Mouse (Mus musculus) lung, adult 2 months (tissue): ENCODE data around the gene Cacna2d1. TPM values are rescaled to one million over a fixed set of nuclear protein-coding genes. Genes with fewer than 3 reads are reported as not detected.

Experiments
- DNase-seq: peaks from one replicate; pipeline ENCODE4 v3.0.0; 2022
- H3K4me1 ChIP-seq: fragments of 200-500 bp; 2 replicates; pipeline ENCODE4 v1.6.1; 2011; ENCODE audit warnings: low read length; ENCODE audit not compliant: control insufficient read depth, insufficient read depth
- H3K4me3 ChIP-seq: fragments of 200-500 bp; replicated peaks from 2 replicates; pipeline ENCODE3; 2011; ENCODE audit warnings: low read depth, mild to moderate bottlenecking, control low read depth, low read length; ENCODE audit errors: extremely low read depth
- CTCF ChIP-seq: fragments of 200-500 bp; IDR thresholded peaks from 2 replicates; pipeline ENCODE4 v1.5.1; 2011; ENCODE audit warnings: mild to moderate bottlenecking, low read length, control low read depth; ENCODE audit not compliant: insufficient read depth
- POLR2A ChIP-seq: fragments of 200-500 bp; IDR thresholded peaks from 2 replicates; pipeline ENCODE4 v1.6.1; 2011; ENCODE audit warnings: low read depth, mild to moderate bottlenecking, control low read depth, low read length, borderline replicate concordance; ENCODE audit errors: extremely low read depth
- WGBS: fragments of 180-500 bp; shearing (Covaris S2); methylation state at CpG from one replicate; pipeline ENCODE4 v1.1.7; 2018; 5-methylcytosine and 5-hydroxymethylcytosine counted together
- polyA plus RNA-seq: library from polyadenylated mRNA; depleted of rRNA; stranded (reverse); fragments of >200 nt; gene quantifications from 2 replicates; pipeline ENCODE4 v1.2.3, GENCODE M21; 2012

Gene Cacna2d1
- polyA plus RNA-seq, 1 experiment: 5.5 TPM

GRCm38 (mm10) chr5:16086979-16087902 lies 152.8 kb downstream of the Cacna2d1 start:
- H3K4me3 ChIP-seq: no peak overlapping the region
- WGBS: 83% methylated on average over 10 of the region's 10 CpGs
- TF ChIP-seq POLR2A (no peak), CTCF (no peak)
- DNase-seq: no peak
- no peaks in the 10 kb centered on the region for H3K4me1 ChIP-seq

GRCm38 (mm10) chr5:16087995-16088394 lies 153.5 kb downstream of the Cacna2d1 start:
- Histone ChIP-seq H3K4me1 (no peaks in the 10 kb centered on the region), H3K4me3 (no peak overlapping the region)
- 74% methylated on average over 2 of the region's 2 CpGs for WGBS
- no peak for DNase-seq
- TF ChIP-seq CTCF: no peak

GRCm38 (mm10) chr5:16092540-16092939 lies 158.0 kb downstream of the Cacna2d1 start:
- TF ChIP-seq CTCF: no peak
- no peak for TF ChIP-seq POLR2A
- H3K4me3 ChIP-seq: no peak overlapping the region
- no peak for DNase-seq
- 61% methylated on average over 7 of the region's 7 CpGs for WGBS
- no peaks in the 10 kb centered on the region for H3K4me1 ChIP-seq

- DNase-seq: no peak
- Histone ChIP-seq H3K4me1 (no peaks in the 10 kb centered on the region), H3K4me3 (no peak overlapping the region)
- no peak for TF ChIP-seq POLR2A
- TF ChIP-seq CTCF: no peak
- WGBS: 64% methylated on average over 11 of the region's 11 CpGs
These were observed 158.7 kb downstream of the Cacna2d1 start for GRCm38 (mm10) chr5:16093071-16093693.

GRCm38 (mm10) chr5:16095345-16095744 lies 160.9 kb downstream of the Cacna2d1 start:
- H3K4me3 ChIP-seq: no peak overlapping the region
- H3K4me1 ChIP-seq: no peaks in the 10 kb centered on the region
- no peak for TF ChIP-seq POLR2A
- no peak for TF ChIP-seq CTCF
- no peak for DNase-seq
- WGBS: 60% methylated on average over 4 of the region's 4 CpGs

- Histone ChIP-seq H3K4me3 (no peak overlapping the region), H3K4me1 (no peaks in the 10 kb centered on the region)
- 71% methylated on average over 2 of the region's 2 CpGs for WGBS
- TF ChIP-seq CTCF (no peak), POLR2A (no peak)
- no peak for DNase-seq
These were observed 164.3 kb downstream of the Cacna2d1 start for GRCm38 (mm10) chr5:16098766-16099165.

- Histone ChIP-seq H3K4me1 (no peaks in the 10 kb centered on the region), H3K4me3 (no peak overlapping the region)
- WGBS: 98% methylated on average over 1 of the region's 1 CpGs
- TF ChIP-seq CTCF: no peak
- TF ChIP-seq POLR2A: no peak
- no peak for DNase-seq
These were observed 167.3 kb downstream of the Cacna2d1 start for GRCm38 (mm10) chr5:16101820-16102219.

- 74% methylated on average over 2 of the region's 2 CpGs for WGBS
- no peak for DNase-seq
- Histone ChIP-seq H3K4me3 (no peak overlapping the region), H3K4me1 (no peaks in the 10 kb centered on the region)
- TF ChIP-seq POLR2A: no peak
- no peak for TF ChIP-seq CTCF
These were observed 171.2 kb downstream of the Cacna2d1 start for GRCm38 (mm10) chr5:16105701-16106100.

- TF ChIP-seq POLR2A: no peak
- no peak for TF ChIP-seq CTCF
- no peak for DNase-seq
These were observed 176.2 kb downstream of the Cacna2d1 start for GRCm38 (mm10) chr5:16110643-16111042.

GRCm38 (mm10) chr5:16113879-16114278 lies 179.4 kb downstream of the Cacna2d1 start:
- Histone ChIP-seq H3K4me1 (no peaks in the 10 kb centered on the region), H3K4me3 (no peak overlapping the region)
- TF ChIP-seq POLR2A (no peak), CTCF (no peak)
- WGBS: 67% methylated on average over 1 of the region's 1 CpGs
- DNase-seq: no peak

More at GRCm38 (mm10) chr5:16110643-16111042, 176.2 kb downstream of the Cacna2d1 start:
- WGBS: 75% methylated on average over 1 of the region's 1 CpGs
- no peak overlapping the region for H3K4me3 ChIP-seq
- H3K4me1 ChIP-seq: no peaks in the 10 kb centered on the region
